Mouse (Mus musculus) embryonic fibroblast, embryonic 13.5 days (primary cell): ENCODE data around the gene Soga1.

ENCODE experiments used
- CTCF ChIP-seq: IDR thresholded peaks from 2 replicates; pipeline ENCODE4 v1.5.1; 2011; ENCODE audit warnings: mild to moderate bottlenecking, control low read depth, low read length, moderate library complexity, borderline replicate concordance; ENCODE audit not compliant: insufficient read depth
- POLR2A ChIP-seq: IDR thresholded peaks from 2 replicates; pipeline ENCODE4 v1.6.1; 2011; ENCODE audit warnings: low read depth, mild to moderate bottlenecking, control low read depth, low read length, moderate library complexity

GRCm38 (mm10) chr2:157127370-157127769 is 48.3 kb upstream of the Soga1 start:
- TF ChIP-seq POLR2A (no peak), CTCF (no peak)
